Mouse (Mus musculus): ENCODE measurements around the gene Fam221a. TPM values are rescaled to one million over a fixed set of nuclear protein-coding genes. Genes with fewer than 3 reads are reported as not detected.
A peak's percentile ranks its signal among the peaks of the same experiment; 100 is the strongest.

Fam221a gene
- total and polyA plus RNA-seq, 3 experiments = 0.08 TPM; not detected in 2

GRCm38 (mm10) chr6:49325294-49325693, 42.2 kb upstream of the Fam221a start:
- Histone ChIP-seq H3K79me2 (ENCODE audit: control insufficient read depth, insufficient read depth, low read length, poor library complexity) (no peaks in the 10 kb centered on the region; the same call in 1 of the 2 replicates), H3K9ac (ENCODE audit: control insufficient read depth, low read depth, low read length, poor library complexity, severe bottlenecking) (no peak overlapping the region), H3K4me1 (ENCODE audit: control insufficient read depth in 1 of 2, insufficient read depth in 2 of 2, low read length in 2 of 2) (peaks cover 6 to 11% of the 10 kb centered on the region in 2 experiments; a peak in 3 of 4 replicates), H3K27ac (ENCODE audit: control insufficient read depth, low read depth, low read length) (no peak overlapping the region), H3K27me3 (ENCODE audit: control insufficient read depth in 1 of 2, insufficient read depth in 2 of 2, low read length in 2 of 2) (no peaks in the 10 kb centered on the region), H3K4me3 (ENCODE audit: control insufficient read depth in 1 of 2, insufficient read depth in 1 of 2, low read depth in 2 of 2, low read length in 2 of 2) (no peak overlapping the region), H3K9me3 (replicated peaks; ENCODE audit: insufficient read depth, low read length) (no peaks in the 10 kb centered on the region), H3K36me3 (ENCODE audit: control insufficient read depth in 1 of 2, insufficient read depth in 2 of 2, low read length in 2 of 2) (peaks cover 0 to 21% of the 10 kb centered on the region in 2 experiments; a peak in 2 of 4 replicates)
- TF ChIP-seq ZC3H11A (IDR thresholded peaks at IDR 0.05; ENCODE audit: low read depth, low read length) (no peak), MAZ (IDR thresholded peaks at IDR 0.05; ENCODE audit: low read depth, low read length) (no peak), NELFE (IDR thresholded peaks at IDR 0.05; ENCODE audit: low read depth, low read length) (no peak), MYB (IDR thresholded peaks at IDR 0.05; ENCODE audit: low read depth, low read length) (no peak), ZKSCAN1 (IDR thresholded peaks at IDR 0.05; ENCODE audit: low read depth, low read length) (peak; percentile 83), EP300 (IDR thresholded peaks at IDR 0.05; ENCODE audit: low read depth in 1 of 2, low read length in 2 of 2) (no peak), HCFC1 (IDR thresholded peaks at IDR 0.05; ENCODE audit: low read depth, low read length) (no peak), RAD21 (IDR thresholded peaks at IDR 0.05; ENCODE audit: low read depth, low read length) (no peak)
- no peak for DNase-seq (ENCODE audit: low read depth, low spot score)

- no peaks in the 10 kb centered on the region for H3K27me3 ChIP-seq (ENCODE audit: control insufficient read depth in 1 of 2, insufficient read depth in 2 of 2, low read length in 2 of 2)
- no peaks in the 10 kb centered on the region; the same call in 1 of the 2 replicates for H3K79me2 ChIP-seq (ENCODE audit: control insufficient read depth, insufficient read depth, low read length, poor library complexity)
- TF ChIP-seq UBTF (IDR thresholded peaks at IDR 0.05; ENCODE audit: borderline replicate concordance, insufficient read depth, low read depth, low read length) = no peak
- TF ChIP-seq GABPA (IDR thresholded peaks at IDR 0.05; ENCODE audit: low read depth, low read length) = no peak
- TF ChIP-seq TCF12 (IDR thresholded peaks at IDR 0.05; ENCODE audit: low read depth, low read length) = no peak
- no peak for TF ChIP-seq JUND (IDR thresholded peaks at IDR 0.05; ENCODE audit: low read depth, low read length)
- TF ChIP-seq ELF1 (IDR thresholded peaks at IDR 0.05; ENCODE audit: low read depth, low read length) = no peak
- TF ChIP-seq ZNF384 (IDR thresholded peaks at IDR 0.05; ENCODE audit: low read depth, low read length) = no peak
- no peak for TF ChIP-seq RAD21 (IDR thresholded peaks at IDR 0.05; ENCODE audit: low read depth, low read length)
- no peak for TF ChIP-seq TBP (IDR thresholded peaks at IDR 0.05; ENCODE audit: low read depth, low read length)
- no peak for TF ChIP-seq USF2 (IDR thresholded peaks at IDR 0.05; ENCODE audit: borderline replicate concordance in 1 of 2, insufficient read depth in 1 of 2, low read depth in 1 of 2, low read length in 2 of 2)
- no peak for TF ChIP-seq MAX (IDR thresholded peaks at IDR 0.05; ENCODE audit: low read length)
- TF ChIP-seq MEF2A (IDR thresholded peaks at IDR 0.05; ENCODE audit: extremely low read depth, insufficient replicate concordance, low read depth, low read length, poor library complexity, severe bottlenecking) = no peak
- no peak for TF ChIP-seq EP300 (IDR thresholded peaks at IDR 0.05; ENCODE audit: low read depth in 1 of 2, low read length in 2 of 2)
- no peak for TF ChIP-seq ZC3H11A (IDR thresholded peaks at IDR 0.05; ENCODE audit: low read depth, low read length)
- no peak for TF ChIP-seq SIN3A (IDR thresholded peaks at IDR 0.05; ENCODE audit: low read length)
- TF ChIP-seq KAT2A (conservative IDR thresholded peaks at IDR 0.05; ENCODE audit: low read depth, low read length) = no peak
- no peak for TF ChIP-seq ETS1 (IDR thresholded peaks at IDR 0.05; ENCODE audit: low read depth, low read length)
- TF ChIP-seq POLR2A (IDR thresholded peaks at IDR 0.05; ENCODE audit: control insufficient read depth in 1 of 2, insufficient read depth in 1 of 2, low read depth in 1 of 2, low read length in 2 of 2, poor library complexity in 1 of 2) = no peak
- TF ChIP-seq CHD2 (IDR thresholded peaks at IDR 0.05; ENCODE audit: low read length) = no peak
- H3K4me3 ChIP-seq (ENCODE audit: control insufficient read depth in 1 of 2, insufficient read depth in 1 of 2, low read depth in 2 of 2, low read length in 2 of 2) = no peak overlapping the region
- no peaks in the 10 kb centered on the region for H3K9me3 ChIP-seq (replicated peaks; ENCODE audit: insufficient read depth, low read length)
- DNase-seq (ENCODE audit: low read depth, low spot score) = no peak
- peaks cover 3 to 6% of the 10 kb centered on the region in 2 experiments; a peak in 1 of 4 replicates for H3K4me1 ChIP-seq (ENCODE audit: control insufficient read depth in 1 of 2, insufficient read depth in 2 of 2, low read length in 2 of 2)
- no peak overlapping the region for H3K9ac ChIP-seq (ENCODE audit: control insufficient read depth, low read depth, low read length, poor library complexity, severe bottlenecking)
- no peak overlapping the region for H3K27ac ChIP-seq (ENCODE audit: control insufficient read depth, low read depth, low read length)
- H3K36me3 ChIP-seq (ENCODE audit: control insufficient read depth in 1 of 2, insufficient read depth in 2 of 2, low read length in 2 of 2) = peaks cover 0 to 17% of the 10 kb centered on the region in 2 experiments; a peak in 2 of 4 replicates
These were observed 40.7 kb upstream of the Fam221a start for GRCm38 (mm10) chr6:49326846-49327245.
